Mouse (Mus musculus) layer of hippocampus, postnatal 25 days (tissue): ENCODE data around the gene Tcp10c. TPM values are rescaled to one million over a fixed set of nuclear protein-coding genes. Genes with fewer than 3 reads are reported as not detected.
A peak's percentile ranks its signal among the peaks of the same experiment; 100 is the strongest.
"Not testable (repeated sequence)": the region's sequence is repeated elsewhere in the genome, so short reads cannot be mapped to it uniquely, and the experiment has no call there.

ENCODE experiments used
- DNase-seq, 2 experiments: peaks; one replicate each; pipeline ENCODE4 v3.0.0; 2022; ENCODE audit warnings: mixed read lengths in 2 of 2, low spot score in 1 of 2; ENCODE audit errors: extremely low spot score in 1 of 2
- total RNA-seq, 2 experiments: library from RNA; stranded (reverse); gene quantifications; 2 replicates each; pipeline ENCODE4 v1.2.3; 2021

Tcp10c gene
- under 1 TPM in 1 of 2 experiments, not detected in 1; 0.12 TPM for total RNA-seq

- not testable (repeated sequence) for DNase-seq
Observed at GRCm38 (mm10) chr17:13354521-13354920, at the start of gene Tcp10c. TSS of gene Tcp10c (plus strand) at chr17:13354572.

- DNase-seq, result not testable (repeated sequence)
Observed at GRCm38 (mm10) chr17:13307852-13308251, 46.5 kb upstream of the Tcp10c start.

GRCm38 (mm10) chr17:13308344-13308743 lies 46.0 kb upstream of the Tcp10c start:
- not testable (repeated sequence) for DNase-seq

GRCm38 (mm10) chr17:13308746-13309145 lies 45.6 kb upstream of the Tcp10c start:
- not testable (repeated sequence) for DNase-seq

GRCm38 (mm10) chr17:13309182-13309631 lies 45.2 kb upstream of the Tcp10c start:
- not testable (repeated sequence) for DNase-seq

- DNase-seq, result not testable (repeated sequence)
Observed at GRCm38 (mm10) chr17:13329967-13330366, 24.4 kb upstream of the Tcp10c start.

- DNase-seq, result not testable (repeated sequence)
Observed at GRCm38 (mm10) chr17:13331179-13331578, 23.2 kb upstream of the Tcp10c start.

GRCm38 (mm10) chr17:13332496-13332895 lies 21.9 kb upstream of the Tcp10c start:
- not testable (repeated sequence) for DNase-seq

GRCm38 (mm10) chr17:13336979-13337749 lies 17.2 kb upstream of the Tcp10c start:
- peak; percentile 34 to 46 for DNase-seq

- not testable (repeated sequence) for DNase-seq
Observed at GRCm38 (mm10) chr17:13337931-13338330, 16.4 kb upstream of the Tcp10c start.

GRCm38 (mm10) chr17:13340071-13340470 lies 14.3 kb upstream of the Tcp10c start:
- DNase-seq, result not testable (repeated sequence)

- not testable (repeated sequence) for DNase-seq
Observed at GRCm38 (mm10) chr17:13345923-13346322, 8.4 kb upstream of the Tcp10c start.

- DNase-seq, result not testable (repeated sequence)
Observed at GRCm38 (mm10) chr17:13349563-13349962, 4.8 kb upstream of the Tcp10c start.

- DNase-seq, result not testable (repeated sequence)
Observed at GRCm38 (mm10) chr17:13353249-13353648, 1.1 kb upstream of the Tcp10c start.

GRCm38 (mm10) chr17:13362489-13362888 lies 8.1 kb downstream of the Tcp10c start:
- DNase-seq, result not testable (repeated sequence)

GRCm38 (mm10) chr17:13363773-13364172 lies 9.4 kb downstream of the Tcp10c start:
- not testable (repeated sequence) for DNase-seq

GRCm38 (mm10) chr17:13364196-13364595 lies 9.8 kb downstream of the Tcp10c start:
- DNase-seq, result not testable (repeated sequence)

GRCm38 (mm10) chr17:13367181-13367580 lies 12.8 kb downstream of the Tcp10c start:
- DNase-seq, result not testable (repeated sequence)

- DNase-seq, result not testable (repeated sequence)
Observed at GRCm38 (mm10) chr17:13368658-13369057, 14.3 kb downstream of the Tcp10c start.

- DNase-seq, result not testable (repeated sequence)
Observed at GRCm38 (mm10) chr17:13370746-13371145, 16.4 kb downstream of the Tcp10c start.

GRCm38 (mm10) chr17:13378341-13378740 lies 24.0 kb downstream of the Tcp10c start:
- DNase-seq, result not testable (repeated sequence)
